Mouse (Mus musculus) intestine, postnatal 0 days (tissue): ENCODE measurements at regions not wholly inside any gene's neighbourhood (a gene's known extent, or its start where the extent isn't known, plus 50 kb on each side); places are given as distances from the start of the nearest gene placed in this dataset.

Experiments used
- ATAC-seq: fragments of 200-750 bp; cut with Nextera tagmentation; 2 replicates; pipeline ENCODE4 v1.8.0; 2017; ENCODE audit warnings: mild to moderate bottlenecking, moderate TSS enrichment, moderate library complexity
- H3K27ac ChIP-seq: fragments of 300-500 bp; sonication (generic); 2 replicates; pipeline ENCODE4 v1.5.1; 2014; ENCODE audit warnings: mild to moderate bottlenecking, low read depth, low read length, moderate library complexity
- H3K27me3 ChIP-seq: fragments of 300-500 bp; sonication (generic); replicated peaks from 2 replicates; pipeline ENCODE4 v1.6.1; 2014; ENCODE audit warnings: low read length, mixed read lengths; ENCODE audit not compliant: control insufficient read depth, insufficient read depth
- H3K36me3 ChIP-seq: fragments of 300-500 bp; sonication (generic); 2 replicates; pipeline ENCODE4 v1.6.1; 2014; ENCODE audit warnings: mild to moderate bottlenecking, moderate library complexity; ENCODE audit not compliant: control insufficient read depth, insufficient read depth
- H3K4me1 ChIP-seq: fragments of 300-500 bp; sonication (generic); replicated peaks from 2 replicates; pipeline ENCODE4 v1.6.1; 2014; ENCODE audit warnings: antibody characterized with exemption, low read length, mixed read lengths; ENCODE audit not compliant: control insufficient read depth, insufficient read depth
- H3K4me2 ChIP-seq: fragments of 300-500 bp; sonication (generic); replicated peaks from 2 replicates; pipeline ENCODE4 v1.6.1; 2014; ENCODE audit warnings: low read depth, mild to moderate bottlenecking, moderate library complexity
- H3K4me3 ChIP-seq: fragments of 300-500 bp; sonication (generic); 2 replicates; pipeline ENCODE4 v1.5.1; 2014; ENCODE audit warnings: low read depth, low read length
- H3K9ac ChIP-seq: fragments of 300-500 bp; sonication (generic); 2 replicates; pipeline ENCODE4 v1.6.1; 2014; ENCODE audit warnings: mild to moderate bottlenecking, low read depth, low read length
- H3K9me3 ChIP-seq: fragments of 300-500 bp; sonication (generic); 2 replicates; pipeline ENCODE4 v1.6.1; 2016; ENCODE audit warnings: mixed run types; ENCODE audit not compliant: control insufficient read depth
- CTCF ChIP-seq: sonication (generic); IDR thresholded peaks from 2 replicates; pipeline ENCODE4 v1.5.1; 2016; ENCODE audit warnings: low read depth, mild to moderate bottlenecking, control low read depth, antibody characterized with exemption, moderate library complexity
- WGBS: fragments of 180-500 bp; shearing (Covaris S2); extraction: QIAGEN DNeasy Blood & Tissue Kit; methylation state at CpG from one replicate; pipeline ENCODE4 v1.1.7; 2014; 5-methylcytosine and 5-hydroxymethylcytosine counted together

- Histone ChIP-seq H3K27me3 (no peaks in the 10 kb centered on the region), H3K9ac (no peak overlapping the region), H3K4me1 (no peaks in the 10 kb centered on the region), H3K27ac (no peak overlapping the region), H3K9me3 (no peaks in the 10 kb centered on the region), H3K36me3 (no peaks in the 10 kb centered on the region), H3K4me3 (no peak overlapping the region), H3K4me2 (no peak overlapping the region)
- 79% methylated on average over 5 of the region's 5 CpGs for WGBS
- no peak for ATAC-seq
- TF ChIP-seq CTCF, result no peak
Observed at GRCm38 (mm10) chr4:34148956-34149739, 99.2 kb upstream of the Spaca1 start.

DNA sequence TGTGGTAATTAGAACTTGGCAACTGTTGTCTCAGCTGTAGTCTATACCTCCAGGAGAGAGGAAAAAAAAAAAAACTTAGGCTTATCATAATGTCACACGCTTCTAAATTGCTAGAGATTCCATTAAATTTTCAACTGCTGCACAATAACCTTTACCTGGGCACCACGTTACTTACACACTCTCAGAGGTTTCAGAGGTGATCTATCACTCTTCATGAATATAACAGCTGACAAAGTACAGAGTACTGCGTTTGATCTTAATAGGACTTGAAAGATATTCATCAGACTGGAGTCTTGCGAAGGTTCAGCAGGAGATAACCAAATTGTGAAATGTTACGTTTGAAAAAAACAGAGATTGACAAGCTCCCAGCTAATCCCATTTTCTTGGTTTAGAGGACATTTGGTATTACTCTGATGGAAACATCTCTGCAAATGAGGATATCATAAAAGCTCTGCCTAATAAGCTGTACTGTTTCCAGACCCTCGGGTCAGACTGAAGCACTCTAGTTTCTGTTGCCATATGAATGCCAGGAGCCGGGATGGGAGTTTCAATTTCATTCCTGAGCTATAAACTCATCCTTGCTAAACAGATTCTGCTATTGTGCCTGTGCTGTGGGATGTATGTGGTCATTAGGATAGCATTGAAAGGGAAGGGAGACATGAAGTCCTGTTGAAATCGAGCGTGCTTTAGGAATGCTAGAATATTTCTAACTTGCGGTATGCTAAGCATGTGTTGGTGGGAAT lies 101.8 kb upstream of the Spaca1 start:
- Histone ChIP-seq H3K4me2 (peak overlapping the region; percentile 21; the same call in 1 of the 2 replicates), H3K9me3 (no peaks in the 10 kb centered on the region), H3K27me3 (no peaks in the 10 kb centered on the region), H3K36me3 (no peaks in the 10 kb centered on the region), H3K9ac (no peak overlapping the region), H3K4me3 (no peak overlapping the region), H3K27ac (no peak overlapping the region), H3K4me1 (no peaks in the 10 kb centered on the region)
- ATAC-seq, result no peak
- no peak for TF ChIP-seq CTCF
- 40% methylated on average over 10 of the region's 10 CpGs for WGBS

DNA sequence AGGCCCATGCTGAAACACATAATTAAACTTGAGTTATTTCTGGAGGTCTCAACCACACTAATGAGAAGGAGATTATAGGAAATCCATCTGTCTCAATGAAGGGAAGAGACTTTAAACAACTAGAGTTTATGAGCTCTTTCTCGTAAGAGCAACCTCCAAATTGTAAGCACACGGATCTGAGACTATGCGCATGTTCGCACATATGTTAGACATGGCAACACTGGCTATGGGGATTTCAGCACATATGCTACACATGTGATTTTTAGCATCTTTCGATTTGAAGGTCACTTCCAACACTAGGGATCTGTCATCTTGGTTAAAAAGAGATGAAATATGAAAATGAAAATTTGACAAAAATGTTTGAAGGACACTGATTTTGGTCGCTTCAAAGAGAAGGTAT lies 105.5 kb upstream of the Spaca1 start:
- no peak overlapping the region for H3K4me2 ChIP-seq
- no peak for ATAC-seq
- H3K9ac ChIP-seq, result no peak overlapping the region
- WGBS, result 93% methylated on average over 6 of the region's 6 CpGs
- H3K9me3 ChIP-seq, result no peaks in the 10 kb centered on the region
- no peaks in the 10 kb centered on the region for H3K4me1 ChIP-seq
- H3K27ac ChIP-seq, result no peak overlapping the region
- no peak for TF ChIP-seq CTCF
- H3K36me3 ChIP-seq, result no peaks in the 10 kb centered on the region
- H3K4me3 ChIP-seq, result no peak overlapping the region
- no peaks in the 10 kb centered on the region for H3K27me3 ChIP-seq

DNA sequence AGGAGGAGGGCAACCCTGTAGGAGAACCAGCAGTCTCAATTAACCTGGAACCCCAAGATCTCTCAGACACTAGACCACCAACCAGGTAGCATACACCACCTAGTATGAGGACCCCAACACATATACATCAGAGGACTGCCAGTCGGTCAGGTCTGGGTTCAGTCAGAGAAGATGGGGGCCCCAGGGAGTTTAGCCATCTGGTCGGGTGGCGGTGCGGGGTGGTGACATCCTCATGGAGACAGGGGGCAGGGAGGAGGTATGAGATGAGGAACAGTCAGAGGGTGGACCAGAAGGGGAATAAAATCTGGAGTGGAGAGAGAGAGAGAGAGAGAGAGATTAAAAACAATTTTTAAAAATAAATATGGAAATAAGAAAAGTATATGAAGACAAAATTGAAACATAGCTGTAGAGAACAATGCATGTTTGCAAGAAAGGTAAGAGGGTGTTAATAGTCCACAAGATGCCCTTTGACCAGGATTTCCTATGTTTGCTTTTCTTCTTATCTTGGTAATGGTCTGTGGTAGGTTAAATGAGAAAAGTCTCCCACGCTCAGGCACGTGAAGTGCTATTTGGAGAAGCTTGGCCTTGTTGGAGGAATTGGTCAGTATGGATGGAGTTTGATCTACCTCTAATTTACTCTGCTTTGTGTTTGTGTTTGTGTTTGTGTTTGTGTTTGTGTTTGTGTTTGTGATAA lies 108.0 kb upstream of the Spaca1 start:
- no peaks in the 10 kb centered on the region for H3K27me3 ChIP-seq
- ATAC-seq, result 0 out of 2 replicates have a peak, but pooled peaks have one; percentile 49
- H3K9ac ChIP-seq, result no peak overlapping the region
- H3K36me3 ChIP-seq, result no peaks in the 10 kb centered on the region
- WGBS, result 36% methylated on average over 6 of the region's 6 CpGs
- H3K27ac ChIP-seq, result no peak overlapping the region
- H3K4me1 ChIP-seq, result no peaks in the 10 kb centered on the region
- H3K9me3 ChIP-seq, result no peaks in the 10 kb centered on the region
- no peak overlapping the region for H3K4me2 ChIP-seq
- H3K4me3 ChIP-seq, result no peak overlapping the region
- no peak for TF ChIP-seq CTCF

DNA sequence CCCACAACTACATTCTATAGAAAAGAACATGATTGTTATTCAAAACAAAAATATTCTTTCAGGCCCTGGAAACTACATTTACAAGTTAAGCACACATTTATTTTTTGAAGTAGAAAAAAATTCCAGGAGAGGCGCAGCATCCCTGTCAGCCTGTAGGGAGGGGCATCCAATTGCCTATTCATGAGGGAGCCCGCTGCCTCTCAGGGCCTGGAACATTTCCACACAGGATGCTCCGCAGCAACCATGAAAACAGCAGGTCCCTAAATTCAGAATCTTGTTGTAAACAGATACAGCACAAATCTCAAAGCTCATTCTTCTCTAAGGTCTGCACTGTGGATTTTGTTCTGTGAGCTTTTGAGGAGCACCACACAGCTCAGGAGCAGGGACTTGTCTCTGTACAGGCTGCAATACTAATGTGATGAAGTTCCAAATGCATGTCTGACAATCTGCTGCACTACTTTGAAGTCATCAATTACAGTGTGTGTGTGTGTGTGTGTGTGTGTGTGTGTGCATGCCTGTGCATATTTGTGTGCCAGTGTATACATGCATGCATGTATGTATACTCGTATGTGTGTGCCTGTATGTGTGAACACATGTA lies 121.4 kb upstream of the Spaca1 start:
- ATAC-seq, result no peak
- no peak overlapping the region for H3K4me2 ChIP-seq
- no peak overlapping the region for H3K4me3 ChIP-seq
- no peak overlapping the region for H3K9ac ChIP-seq
- no peak overlapping the region for H3K27ac ChIP-seq
- H3K27me3 ChIP-seq, result no peaks in the 10 kb centered on the region
- H3K4me1 ChIP-seq, result no peaks in the 10 kb centered on the region
- TF ChIP-seq CTCF, result no peak
- no peaks in the 10 kb centered on the region for H3K9me3 ChIP-seq
- H3K36me3 ChIP-seq, result no peaks in the 10 kb centered on the region
- WGBS, result 78% methylated on average over 4 of the region's 4 CpGs

GRCm38 (mm10) chr4:34172000-34172399 lies 122.0 kb upstream of the Spaca1 start:
- Histone ChIP-seq H3K4me3 (no peak overlapping the region), H3K9ac (no peak overlapping the region), H3K4me2 (no peak overlapping the region), H3K9me3 (no peaks in the 10 kb centered on the region), H3K27me3 (no peaks in the 10 kb centered on the region), H3K4me1 (no peaks in the 10 kb centered on the region), H3K27ac (no peak overlapping the region), H3K36me3 (no peaks in the 10 kb centered on the region)
- TF ChIP-seq CTCF, result no peak
- ATAC-seq, result no peak
- WGBS, result 76% methylated on average over 3 of the region's 3 CpGs
